Mouse (Mus musculus): ENCODE results near the gene Tm9sf4.

Gene Tm9sf4

DNA sequence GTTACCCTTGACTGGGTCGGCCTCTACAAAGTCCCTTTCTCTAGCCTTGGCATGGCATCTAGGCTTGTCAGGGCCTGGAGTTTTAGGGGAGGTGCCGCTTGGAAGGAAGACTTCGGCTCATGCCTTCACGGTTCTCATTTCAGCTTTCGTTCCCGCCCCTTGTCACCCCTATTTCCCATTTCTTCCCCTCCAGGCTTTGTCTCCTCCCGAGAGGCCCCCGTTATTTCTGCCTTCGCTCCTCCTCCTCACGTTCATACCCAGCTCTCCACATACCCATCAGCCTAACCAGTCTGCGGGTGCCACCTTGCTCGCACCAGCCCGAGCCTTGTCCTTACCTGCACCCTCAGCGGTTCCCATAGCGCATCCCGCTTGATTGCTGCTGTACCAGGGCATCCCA is 579 bp downstream of the Tm9sf4 start:
- DNase-seq: no peak

DNA sequence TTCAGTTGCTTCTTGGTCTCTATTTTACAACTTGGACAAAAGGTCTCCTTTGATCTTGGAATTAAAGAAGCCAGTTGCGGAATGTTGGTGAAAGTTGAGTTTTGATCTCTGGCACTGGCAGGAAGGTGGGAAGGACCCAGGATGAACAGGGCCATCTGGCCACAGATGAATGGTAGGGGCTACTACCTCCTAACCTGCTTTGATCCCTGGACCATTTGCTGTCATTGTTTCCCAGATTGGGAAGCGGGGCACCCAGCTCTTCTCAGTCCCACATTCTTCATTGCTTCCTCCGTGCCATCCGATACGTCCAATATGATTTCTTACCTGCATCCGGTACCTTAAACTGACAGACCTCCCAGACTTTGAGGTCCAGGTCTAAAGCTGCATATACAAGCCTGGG is 6.0 kb downstream of the Tm9sf4 start:
- DNase-seq: no peak

DNA sequence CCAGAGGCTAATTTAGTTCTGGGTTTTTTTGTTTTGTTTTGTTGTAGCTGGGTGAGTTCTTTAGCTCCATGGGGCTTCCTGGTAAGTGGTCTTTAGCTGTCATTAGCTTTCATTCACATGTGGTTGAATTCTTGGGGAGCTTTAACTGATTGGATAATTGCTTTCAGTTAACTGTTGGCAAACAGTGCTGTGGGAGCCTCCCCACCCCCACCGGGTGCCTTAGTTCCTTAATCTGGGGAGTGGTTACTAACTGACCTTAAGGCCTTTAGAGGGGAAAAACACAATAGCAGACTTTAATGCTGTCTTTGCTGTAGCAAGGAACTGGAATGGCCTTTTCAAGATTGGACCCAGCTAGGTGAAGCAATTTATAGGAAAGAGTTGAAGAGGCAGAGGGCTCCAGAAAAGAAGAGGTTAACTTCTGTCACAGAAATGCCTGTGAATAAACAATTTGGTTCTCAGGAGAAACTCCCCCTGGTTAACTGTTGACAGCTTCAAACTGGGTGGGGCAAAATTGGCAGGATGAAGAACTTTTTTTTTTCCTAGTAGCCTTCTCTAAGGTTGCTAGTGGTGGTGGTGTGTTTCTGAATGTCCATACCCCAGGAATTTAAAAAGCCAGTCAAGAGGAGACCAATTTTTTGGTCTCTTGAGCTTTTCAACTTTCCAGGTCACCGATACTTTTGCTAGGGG is 7.2 kb downstream of the Tm9sf4 start:
- no peak for DNase-seq

DNA sequence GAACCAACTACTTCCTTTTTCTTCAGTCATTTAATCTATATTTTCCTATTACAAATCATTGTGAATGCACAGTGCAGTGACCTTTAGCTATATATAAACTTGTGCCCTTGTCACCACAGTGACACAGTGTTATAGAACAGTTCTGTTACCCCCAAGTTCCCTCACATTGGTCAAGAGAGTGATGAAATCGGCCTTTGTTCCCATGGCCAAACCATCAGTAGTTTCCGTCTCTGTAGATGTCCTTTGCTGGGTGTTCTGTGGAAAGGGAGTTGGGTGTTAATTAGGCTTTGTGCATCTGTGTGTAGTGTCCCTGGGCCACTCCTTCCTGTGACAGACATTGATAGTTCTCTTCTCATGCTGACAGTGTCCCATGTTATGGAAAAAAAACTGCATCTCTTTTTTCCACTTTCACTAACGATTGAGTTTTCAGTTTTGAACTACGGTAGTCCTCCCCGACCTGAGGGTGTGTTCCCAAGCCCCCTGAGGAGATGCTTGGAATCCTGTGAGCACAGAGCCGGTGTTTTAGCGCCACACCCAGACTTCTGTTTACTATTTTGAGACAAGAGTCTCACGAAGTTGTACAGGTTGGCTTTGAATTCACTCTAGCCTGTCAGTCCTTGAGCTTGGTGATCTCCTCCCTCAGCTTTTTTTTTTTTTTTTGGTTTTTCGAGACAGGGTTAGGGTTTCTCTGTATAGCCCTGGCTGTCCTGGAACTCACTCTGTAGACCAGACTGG is 9.6 kb downstream of the Tm9sf4 start:
- DNase-seq: no peak

DNA sequence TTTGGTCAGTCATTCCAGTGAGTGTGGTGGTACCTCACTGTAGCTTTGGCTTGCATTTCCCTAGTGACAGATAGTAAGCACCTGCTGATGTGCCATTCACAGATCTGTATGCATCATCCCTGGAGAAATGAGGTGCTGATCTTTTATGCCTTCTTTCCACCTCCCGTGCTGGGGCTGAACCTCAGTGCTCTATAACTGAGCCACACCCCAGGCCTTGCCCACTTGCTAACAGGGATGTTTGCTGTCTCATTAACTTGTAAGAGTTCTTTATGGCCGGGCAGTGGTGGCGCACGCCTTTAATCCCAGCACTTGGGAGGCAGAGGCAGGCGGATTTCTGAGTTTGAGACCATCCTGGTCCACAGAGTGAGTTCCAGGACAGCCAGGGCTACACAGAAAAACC is 10.9 kb downstream of the Tm9sf4 start:
- DNase-seq: no peak

DNA sequence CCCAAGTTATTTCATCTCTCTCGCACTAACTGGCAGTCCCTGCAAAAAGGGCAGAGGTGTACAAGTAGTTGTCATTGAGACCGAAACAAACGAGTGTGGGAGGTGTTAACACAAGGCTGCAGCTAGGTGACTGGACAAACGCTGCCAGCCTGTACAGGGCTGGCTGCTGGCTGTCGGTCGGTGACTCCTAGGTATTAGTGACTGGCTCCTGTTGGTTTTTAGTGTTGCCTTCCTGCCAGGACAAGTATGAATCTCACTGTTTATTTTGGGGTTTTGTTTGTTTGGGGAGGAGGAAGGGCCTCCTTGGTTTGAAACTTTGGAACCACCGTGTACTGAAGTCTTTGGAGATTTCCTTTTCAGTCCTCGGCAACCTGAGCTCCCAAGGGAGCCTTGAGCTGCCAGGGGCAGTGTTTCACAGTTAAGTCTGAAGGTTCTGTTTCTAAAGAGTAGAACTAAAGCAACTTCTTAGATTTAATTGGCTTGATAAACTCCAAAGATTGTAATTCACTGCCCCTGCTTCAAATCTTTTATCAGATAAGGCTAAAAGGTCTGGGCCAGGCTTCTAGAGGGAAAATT is 15.0 kb downstream of the Tm9sf4 start:
- no peak for DNase-seq

DNA sequence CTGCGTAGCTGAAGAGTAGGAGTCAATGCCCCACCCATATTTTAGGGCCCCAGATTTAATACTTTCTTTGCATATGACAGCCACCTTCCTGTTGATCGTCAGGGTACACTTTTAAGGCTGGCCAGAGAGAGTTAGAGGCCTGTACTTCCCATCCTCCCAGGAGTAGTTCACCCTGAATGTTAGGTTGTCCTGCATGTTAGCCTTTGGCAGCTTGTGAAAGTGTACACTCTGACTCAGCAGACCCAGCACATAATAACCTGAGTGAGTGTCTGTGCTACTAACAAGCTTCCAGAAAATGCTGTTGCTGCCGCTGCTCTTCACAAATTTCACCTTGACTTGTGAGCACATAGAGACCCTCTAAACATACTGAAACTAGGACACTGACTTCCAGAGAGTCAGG is 16.1 kb downstream of the Tm9sf4 start:
- no peak for DNase-seq

DNA sequence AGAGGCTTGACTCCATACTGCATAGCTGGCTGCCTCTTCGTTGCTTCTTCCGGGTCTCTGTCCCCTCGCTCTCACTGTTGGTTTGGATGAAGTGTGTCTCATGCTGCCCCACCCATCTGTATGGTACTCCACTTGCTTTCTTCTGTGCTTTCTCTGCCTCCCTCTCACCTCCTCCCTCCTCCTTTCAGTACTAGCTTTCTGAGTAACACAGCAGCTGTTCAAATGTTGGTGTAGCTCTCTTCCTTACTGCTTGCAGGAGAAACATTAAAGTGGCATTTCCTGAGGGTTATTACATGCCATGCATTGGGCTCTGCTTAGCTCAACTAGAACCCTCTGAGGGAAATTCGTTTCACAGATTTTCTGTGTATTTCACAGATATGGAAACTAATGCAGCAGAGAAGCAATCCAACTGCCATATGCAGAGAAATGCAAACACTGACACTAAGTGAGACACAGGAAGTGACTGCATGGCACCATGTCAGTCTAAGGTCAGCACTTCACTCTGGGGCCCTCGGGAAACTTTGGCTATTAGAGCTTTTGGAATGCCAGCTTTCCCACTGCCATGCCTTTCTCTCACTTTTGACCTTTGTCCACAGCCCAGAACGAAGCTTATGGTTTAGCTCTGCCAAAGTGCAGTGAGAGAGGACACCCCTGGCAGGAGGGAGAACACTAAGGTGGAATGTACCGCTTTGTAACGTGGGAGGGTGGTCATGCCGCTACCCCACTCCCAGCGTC is 18.2 kb downstream of the Tm9sf4 start:
- no peak for DNase-seq

DNA sequence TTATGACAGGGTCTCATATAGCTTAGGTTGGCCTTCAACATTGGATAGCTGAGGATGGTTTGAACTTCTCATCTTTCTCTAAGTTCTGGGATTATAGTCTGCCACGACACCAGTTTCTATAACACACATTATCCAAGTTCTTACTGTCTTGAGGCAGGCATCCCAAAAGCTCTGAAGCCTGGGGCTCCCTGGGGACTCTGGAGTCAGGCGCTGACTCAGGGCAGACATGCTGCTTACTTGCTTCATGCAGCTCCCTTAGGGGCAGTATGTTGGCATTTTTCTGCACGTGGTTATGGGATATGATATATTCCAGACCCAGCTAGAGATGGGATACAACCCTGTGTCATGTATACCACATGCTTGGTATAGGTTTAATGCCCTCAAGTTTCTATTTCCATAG is 18.9 kb downstream of the Tm9sf4 start:
- DNase-seq: no peak

DNA sequence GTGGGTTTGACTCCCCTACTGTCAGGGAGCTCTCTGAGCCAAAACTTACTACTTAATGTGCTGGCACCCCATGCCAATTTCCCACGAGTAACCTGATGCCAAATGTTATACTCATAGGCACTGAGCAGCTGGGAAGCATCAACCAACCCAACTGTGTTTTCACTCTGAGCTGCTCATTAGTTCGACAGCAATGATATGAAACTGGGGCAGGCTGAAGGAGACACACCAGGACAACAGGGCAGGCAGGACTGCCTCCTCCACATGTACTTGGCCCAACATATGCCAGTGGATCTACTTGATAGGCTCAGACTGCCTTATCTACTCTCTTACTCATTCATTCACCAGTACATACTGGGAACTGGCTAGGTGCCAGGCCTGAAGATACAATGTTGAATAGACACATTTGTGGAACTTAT is 25.1 kb downstream of the Tm9sf4 start:
- no peak for DNase-seq

DNA sequence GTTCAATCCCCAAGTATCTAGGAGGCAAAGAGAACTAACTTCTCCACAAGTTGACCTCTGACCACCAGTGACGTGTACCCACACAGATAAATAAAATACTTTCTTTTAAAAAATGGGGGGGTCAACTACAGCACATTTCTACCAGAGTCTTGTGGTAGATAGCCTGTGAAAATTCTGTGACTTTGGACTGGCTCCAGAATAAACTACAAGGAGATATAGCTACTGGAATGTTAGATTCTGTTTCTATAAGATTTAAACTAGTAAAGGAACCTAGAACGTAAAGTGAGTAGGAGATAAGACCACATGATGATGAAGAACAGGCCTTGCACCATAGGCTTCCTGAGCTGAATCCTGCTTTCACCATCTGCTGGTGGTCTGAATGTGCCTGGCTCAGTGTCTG is 26.7 kb downstream of the Tm9sf4 start:
- no peak for DNase-seq

DNA sequence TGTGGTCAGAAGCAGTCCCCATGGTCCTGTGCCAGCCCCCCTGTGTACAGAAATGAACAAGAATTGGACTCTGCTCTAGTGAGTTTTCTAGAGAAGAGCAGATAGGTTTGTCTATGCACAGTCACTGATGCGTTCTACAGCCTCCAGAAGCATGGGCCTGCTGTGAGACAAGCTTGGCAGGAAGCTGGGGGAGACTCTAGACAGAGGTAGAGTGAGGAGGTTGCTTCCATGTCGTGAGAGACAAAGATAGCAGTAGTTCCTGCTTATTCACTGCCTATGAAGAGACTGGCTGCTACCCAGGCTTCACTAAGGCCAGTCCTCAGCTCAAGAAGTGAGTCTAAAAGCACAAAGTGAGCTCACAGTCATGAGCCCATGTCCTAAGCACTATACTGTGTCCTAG is 30.1 kb downstream of the Tm9sf4 start:
- no peak for DNase-seq

DNA sequence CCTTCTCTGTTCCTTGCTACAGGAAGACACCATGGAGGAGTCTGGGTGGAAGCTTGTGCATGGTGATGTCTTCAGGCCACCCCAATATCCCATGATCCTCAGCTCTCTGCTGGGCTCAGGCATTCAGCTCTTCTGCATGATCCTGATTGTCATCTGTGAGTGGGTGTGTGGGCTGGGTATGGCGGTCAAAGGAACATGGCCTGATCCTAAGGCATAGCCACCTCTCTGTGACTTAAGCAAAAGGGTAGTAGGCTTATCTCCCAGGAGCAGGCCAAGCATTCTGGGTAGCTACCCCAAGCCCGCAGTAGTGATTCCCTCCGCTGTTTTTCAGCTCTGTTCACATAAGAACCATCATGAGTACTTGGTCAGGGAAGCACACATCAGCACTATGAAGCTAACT is 33.2 kb downstream of the Tm9sf4 start:
- DNase-seq: no peak

DNA sequence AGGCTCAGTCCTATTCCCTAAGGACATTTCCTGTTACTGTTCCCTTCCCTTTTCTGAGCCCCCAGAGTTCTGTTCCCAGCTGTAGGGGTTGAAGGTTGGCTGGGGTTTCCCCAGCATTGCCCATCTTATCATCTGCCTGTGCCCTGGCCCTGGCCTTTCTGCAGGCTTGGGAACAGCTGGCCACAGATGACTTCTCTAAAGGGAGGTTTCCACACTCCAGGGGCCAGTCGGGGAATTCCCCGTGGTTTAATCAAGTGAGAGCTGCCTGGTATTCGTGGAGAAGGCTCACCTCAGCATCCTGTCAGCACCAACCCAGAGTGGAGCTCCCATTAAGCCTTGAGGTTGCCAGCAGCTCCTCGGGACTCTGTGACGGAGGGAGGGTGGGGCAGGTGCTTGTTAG is 37.4 kb downstream of the Tm9sf4 start:
- no peak for DNase-seq

DNA sequence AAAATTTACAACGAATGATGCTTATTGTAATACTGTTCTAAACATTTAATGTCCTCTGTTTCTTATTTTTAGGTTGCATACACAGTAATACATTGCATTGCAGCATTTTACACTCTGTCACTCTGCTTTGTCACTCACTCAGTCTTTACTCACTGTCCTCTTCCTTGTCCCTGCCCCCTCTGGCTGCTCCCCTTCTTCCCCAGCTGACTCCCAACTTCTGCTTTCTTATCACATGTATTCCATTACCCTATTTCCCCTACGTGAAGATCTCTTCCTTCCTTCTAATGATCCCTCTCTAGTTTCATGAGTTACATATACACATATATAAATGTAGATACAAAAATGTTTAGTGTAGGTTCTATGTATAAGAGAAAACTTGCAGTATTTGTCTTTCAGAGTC is 38.0 kb downstream of the Tm9sf4 start:
- DNase-seq: no peak

DNA sequence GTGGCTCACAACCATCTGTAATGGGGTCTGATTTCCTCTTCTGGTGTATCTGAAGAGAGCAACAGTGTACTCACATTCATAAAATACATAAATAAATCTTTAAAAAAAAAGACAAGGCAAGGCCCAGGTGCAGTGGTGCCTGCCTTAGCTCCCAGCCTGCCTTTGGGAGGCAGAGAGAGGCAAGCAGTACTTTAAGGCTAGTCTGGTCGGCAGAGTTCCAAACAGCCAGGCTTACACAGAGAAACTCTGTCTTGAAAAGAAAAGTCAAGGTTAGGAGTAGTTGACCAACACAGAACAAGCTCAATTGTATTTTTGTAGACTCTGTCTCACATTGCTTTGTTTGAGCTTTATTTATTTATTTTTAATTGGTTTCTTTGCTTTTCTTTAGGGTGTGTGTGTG is 41.7 kb downstream of the Tm9sf4 start:
- DNase-seq: no peak

DNA sequence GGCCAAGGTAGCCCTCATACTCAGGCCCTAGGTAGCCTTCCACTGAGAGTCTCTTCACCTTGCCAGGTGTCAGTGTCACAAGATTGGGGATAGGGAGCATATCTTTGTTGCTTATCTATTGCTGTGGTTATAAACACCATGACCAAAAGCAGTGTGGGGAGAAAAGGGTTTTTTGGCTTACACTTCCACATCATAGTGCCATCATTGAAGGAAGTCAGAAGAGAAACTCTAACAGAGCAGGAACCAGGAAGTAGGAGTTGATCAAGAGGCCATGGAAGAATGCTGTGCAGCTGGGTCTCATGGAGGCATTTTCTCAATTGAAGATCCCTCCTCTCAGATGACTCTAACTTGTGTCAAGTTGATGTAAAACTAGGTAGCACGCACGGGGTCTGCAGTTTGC is 47.0 kb downstream of the Tm9sf4 start:
- no peak for DNase-seq

DNA sequence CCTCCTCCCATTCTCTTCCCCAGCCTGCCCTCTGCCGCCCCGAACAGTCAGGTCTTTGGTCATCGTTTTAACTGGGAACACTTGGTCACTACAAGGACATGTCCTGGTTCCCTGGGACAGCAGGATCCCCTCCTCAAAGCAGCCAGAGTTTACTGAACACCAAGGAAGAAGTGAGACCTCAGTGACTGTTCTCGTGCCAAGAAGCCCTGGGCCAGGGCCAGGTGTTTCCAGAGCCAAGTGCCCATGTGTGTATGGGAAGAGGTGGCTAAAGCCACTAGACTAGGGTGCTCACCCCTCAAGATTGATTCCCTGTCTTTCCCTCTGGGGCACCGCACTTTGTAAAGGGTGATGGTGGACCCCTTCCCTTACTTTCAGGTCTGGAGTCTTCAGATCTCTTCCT is 48.2 kb downstream of the Tm9sf4 start:
- peak; percentile 14 for DNase-seq

DNA sequence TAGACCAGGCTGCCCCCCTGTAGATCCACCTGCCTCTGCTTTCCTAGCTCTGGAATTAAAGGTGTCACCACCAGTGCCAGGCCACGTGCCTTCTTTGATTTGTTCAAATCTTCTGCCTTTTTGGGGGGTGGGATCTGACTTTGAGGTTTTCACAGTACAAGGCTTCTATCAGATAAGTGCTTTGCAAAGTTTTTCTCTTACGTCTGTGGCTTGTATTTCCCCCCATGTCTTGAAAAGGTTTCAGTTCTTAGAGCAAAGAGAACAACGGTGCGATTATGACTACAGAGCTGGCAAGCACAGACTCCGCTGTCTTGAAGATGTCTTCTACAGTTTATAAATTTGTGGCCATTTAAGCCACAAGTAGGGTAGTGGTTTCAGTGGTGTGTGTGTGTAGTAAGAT is 50.3 kb downstream of the Tm9sf4 start:
- DNase-seq: no peak

DNA sequence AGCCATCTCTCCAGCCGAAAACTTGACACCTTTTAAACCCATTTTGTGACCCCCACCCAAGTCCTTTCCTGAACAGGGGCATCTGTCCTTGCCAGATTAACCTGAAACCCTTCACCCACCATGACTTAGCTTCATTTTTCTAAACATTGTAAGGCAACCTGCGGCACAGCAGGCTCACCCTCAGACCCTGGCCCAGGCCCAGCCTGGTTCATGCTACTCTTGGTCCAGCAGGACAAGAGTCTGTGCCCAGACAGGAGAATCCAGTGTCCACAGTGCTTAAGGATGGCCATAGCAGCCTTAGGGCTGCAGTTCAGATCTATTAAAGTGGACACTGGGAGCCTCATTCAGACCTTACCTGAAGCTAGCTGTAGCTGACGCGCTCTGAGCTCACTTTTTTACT is 52.2 kb downstream of the Tm9sf4 start:
- DNase-seq: no peak

DNA sequence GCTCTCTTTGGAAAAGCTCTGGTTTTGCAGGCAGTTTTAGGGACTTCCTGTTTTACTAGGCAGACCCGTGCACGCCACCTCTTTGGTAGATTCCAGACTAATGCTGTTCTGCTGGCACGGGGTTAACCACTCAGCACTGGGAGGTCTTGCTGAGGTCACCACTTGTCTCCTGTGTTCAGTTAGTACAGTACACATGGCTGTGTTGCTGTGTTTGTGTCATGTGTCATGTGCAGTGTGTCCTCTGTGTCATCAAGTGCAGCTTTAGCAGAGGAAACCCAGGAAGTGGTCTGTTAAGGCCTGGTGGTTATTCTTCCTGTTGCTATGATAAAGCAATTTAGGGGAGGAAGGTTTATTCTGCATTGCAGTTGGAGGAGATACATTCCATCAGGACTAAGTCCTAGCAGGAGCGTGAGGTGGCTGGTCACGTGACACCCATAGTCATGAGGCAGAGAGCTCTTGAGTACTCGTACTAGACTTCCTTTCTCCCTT is 53.7 kb downstream of the Tm9sf4 start:
- no peak for DNase-seq

DNA sequence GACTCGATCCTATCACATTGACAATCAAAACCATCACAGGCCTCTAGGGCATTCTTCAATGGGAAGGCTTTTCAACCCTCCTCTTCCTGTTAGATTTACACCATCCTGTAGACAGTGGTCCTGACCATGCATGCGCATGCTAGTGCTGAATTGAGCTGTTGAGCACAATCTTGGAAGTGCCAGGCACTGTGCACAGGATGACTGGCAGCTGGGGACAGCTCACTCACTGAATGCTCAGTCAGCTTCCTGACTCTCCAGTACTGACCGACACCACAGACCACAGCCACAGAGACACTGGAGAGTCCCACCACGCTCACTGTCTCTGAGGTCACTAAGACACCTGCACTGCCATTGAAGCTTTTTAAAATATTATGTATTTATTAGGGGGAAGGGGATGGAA is 54.3 kb downstream of the Tm9sf4 start:
- DNase-seq: no peak

DNA sequence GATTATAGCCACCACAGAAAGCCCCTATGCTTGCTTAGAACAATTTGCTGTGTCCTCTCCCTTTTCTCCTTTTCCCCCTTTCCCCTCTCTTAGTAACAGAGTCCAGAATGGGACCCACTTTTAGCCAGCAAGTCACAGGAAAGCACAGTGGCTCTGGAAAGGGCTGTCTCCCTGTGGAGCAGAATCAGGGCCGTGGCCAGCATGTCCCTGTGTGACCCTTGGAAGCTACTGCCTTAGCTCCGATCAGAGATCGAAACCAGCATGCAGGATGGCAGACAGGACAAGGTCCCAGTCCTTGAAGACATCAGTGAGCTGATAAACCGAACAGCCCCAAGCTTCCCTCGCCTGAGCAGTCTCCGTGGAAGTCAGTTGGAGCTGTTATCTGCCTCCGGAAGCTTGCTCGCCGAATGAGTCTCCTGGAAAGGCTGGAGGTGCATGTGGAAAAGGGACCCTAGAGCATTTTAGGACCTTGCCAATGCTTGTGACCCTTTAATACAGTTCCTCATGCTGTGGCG is 56.8 kb downstream of the Tm9sf4 start:
- DNase-seq: no peak

DNA sequence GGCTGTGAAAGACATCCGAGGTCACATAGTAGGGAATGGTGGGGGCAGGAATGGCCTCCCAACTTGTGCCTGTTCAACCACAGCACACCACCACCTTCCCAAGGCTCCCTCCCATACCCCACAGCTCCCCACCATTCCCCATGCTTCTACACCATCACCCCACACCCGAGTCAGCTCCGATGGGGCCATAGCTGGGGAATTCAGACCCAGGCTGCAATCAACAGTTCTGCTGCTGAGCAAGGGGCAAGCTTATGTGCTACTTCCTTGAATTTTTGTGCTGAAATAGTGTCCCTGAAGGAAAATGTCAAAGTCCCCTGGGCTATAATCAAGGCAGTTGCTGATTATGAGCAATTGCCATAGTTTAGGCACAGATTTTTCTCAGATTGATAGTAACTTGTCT is 57.4 kb downstream of the Tm9sf4 start:
- no peak for DNase-seq
